Mouse (Mus musculus) liver, embryonic 13.5 days (tissue): Measurements from ENCODE around the gene Ube4a. TPM values are rescaled to one million over a fixed set of nuclear protein-coding genes. Genes with fewer than 3 reads are reported as not detected.

Experiments
- ATAC-seq: fragments of 200-750 bp; cut with Nextera tagmentation; 2 replicates; pipeline ENCODE4 v1.8.0; 2017; ENCODE audit warnings: low read depth, mild to moderate bottlenecking, moderate number of reproducible peaks, moderate library complexity
- DNase-seq: peaks from one replicate; pipeline ENCODE4 v3.0.0; 2022
- H3K27ac ChIP-seq: fragments of 300-500 bp; sonication (generic); 2 replicates; pipeline ENCODE4 v1.5.1; 2015; ENCODE audit warnings: moderate library complexity, mild to moderate bottlenecking, inconsistent platforms
- H3K27me3 ChIP-seq: fragments of 300-500 bp; sonication (generic); 2 replicates; pipeline ENCODE4 v1.6.1; 2015; ENCODE audit warnings: mild to moderate bottlenecking, inconsistent platforms
- H3K36me3 ChIP-seq: fragments of 300-500 bp; sonication (generic); 2 replicates; pipeline ENCODE4 v1.6.1; 2015; ENCODE audit warnings: mild to moderate bottlenecking, inconsistent platforms
- H3K4me1 ChIP-seq: fragments of 300-500 bp; sonication (generic); replicated peaks from 2 replicates; pipeline ENCODE4 v1.6.1; 2015; ENCODE audit warnings: inconsistent platforms
- H3K4me2 ChIP-seq: fragments of 300-500 bp; sonication (generic); 2 replicates; pipeline ENCODE4 v1.6.1; 2015; ENCODE audit warnings: inconsistent platforms, mild to moderate bottlenecking, moderate library complexity
- H3K4me3 ChIP-seq: fragments of 300-500 bp; sonication (generic); replicated peaks from 2 replicates; pipeline ENCODE4 v1.5.1; 2015; ENCODE audit warnings: mild to moderate bottlenecking, inconsistent platforms
- H3K9ac ChIP-seq: fragments of 300-500 bp; sonication (generic); 2 replicates; pipeline ENCODE4 v1.6.1; 2015; ENCODE audit warnings: mild to moderate bottlenecking, inconsistent platforms
- H3K9me3 ChIP-seq: fragments of 300-500 bp; sonication (generic); replicated peaks from 2 replicates; pipeline ENCODE4 v1.6.1; 2016; ENCODE audit warnings: inconsistent platforms
- WGBS: fragments of 180-500 bp; shearing (Covaris S2); methylation state at CpG from one replicate; pipeline ENCODE4 v1.1.7; 2015; ENCODE audit not compliant: insufficient replicate concordance; 5-methylcytosine and 5-hydroxymethylcytosine counted together
- polyA plus RNA-seq: library from polyadenylated mRNA; unstranded; fragments of >200 nt; fragmentation: Nextera tagmentation; extraction: Ambion mirVana; gene quantifications from 2 replicates; pipeline ENCODE4 v1.2.1, GENCODE M21; 2015

The Ube4a gene
- polyA plus RNA-seq, 1 experiment from 2014 or later: 10.5 TPM

- WGBS: 75% methylated on average over 4 of the region's 4 CpGs
- ATAC-seq (no peak), DNase-seq (no peak)
- Histone ChIP-seq H3K9ac (no peak overlapping the region), H3K27ac (no peak overlapping the region), H3K4me3 (no peak overlapping the region), H3K36me3 (peaks cover 87% of the 10 kb centered on the region), H3K27me3 (no peaks in the 10 kb centered on the region), H3K4me2 (no peak overlapping the region), H3K4me1 (no peaks in the 10 kb centered on the region), H3K9me3 (no peaks in the 10 kb centered on the region)
These were observed 23.6 kb downstream of the Ube4a start for GRCm38 (mm10) chr9:44941756-44942155.

- H3K4me1 ChIP-seq: peaks cover 29% of the 10 kb centered on the region
- H3K4me2 ChIP-seq: peak overlapping the region; percentile 71
- H3K27me3 ChIP-seq: no peaks in the 10 kb centered on the region
- peak overlapping the region; percentile 90 for H3K27ac ChIP-seq
- H3K9me3 ChIP-seq: no peaks in the 10 kb centered on the region
- peak overlapping the region; percentile 98 for H3K9ac ChIP-seq
- DNase-seq (no peak), ATAC-seq (no peak)
- H3K36me3 ChIP-seq: 0 out of 2 replicates have a peak, but pooled peaks cover 3% of the 10 kb centered on the region
- H3K4me3 ChIP-seq: peak overlapping the region; percentile 95
- WGBS: 68% methylated on average over 2 of the region's 2 CpGs
These were observed 43.9 kb downstream of the Ube4a start for GRCm38 (mm10) chr9:44921543-44921942.

- Histone ChIP-seq H3K27me3 (no peaks in the 10 kb centered on the region), H3K4me1 (peaks cover 29% of the 10 kb centered on the region), H3K27ac (peak overlapping the region; percentile 90), H3K9me3 (no peaks in the 10 kb centered on the region), H3K9ac (peak overlapping the region; percentile 98), H3K4me2 (peak overlapping the region; percentile 71), H3K36me3 (no peaks in the 10 kb centered on the region), H3K4me3 (peak overlapping the region; percentile 95)
- ATAC-seq (peak; percentile 74), DNase-seq (no peak)
- WGBS: 1% methylated on average over 8 of the region's 8 CpGs
These were observed 44.3 kb downstream of the Ube4a start for GRCm38 (mm10) chr9:44921123-44921468.

GRCm38 (mm10) chr9:44920374-44921122 lies 44.9 kb downstream of the Ube4a start, which contains the start of gene Atp5l:
Gene Atp5l, minus strand, starts transcription at chr9:44920742.
- Histone ChIP-seq H3K27me3 (no peaks in the 10 kb centered on the region), H3K4me3 (peak within 1 kb of the TSS; percentile 95), H3K4me2 (peak within 1 kb of the TSS; percentile 71), H3K9ac (peak within 1 kb of the TSS; percentile 98), H3K9me3 (no peaks in the 10 kb centered on the region), H3K4me1 (peaks cover 31% of the 10 kb centered on the region), H3K27ac (peak within 1 kb of the TSS; percentile 90), H3K36me3 (no peaks in the 10 kb centered on the region)
- ATAC-seq (peak; percentile 77), DNase-seq (peak; percentile 78)
- under 1% methylated on average over 48 of the region's 48 CpGs for WGBS

GRCm38 (mm10) chr9:44919606-44920005 lies 45.8 kb downstream of the Ube4a start:
- 25% methylated on average over 2 of the region's 2 CpGs for WGBS
- H3K27me3 ChIP-seq: no peaks in the 10 kb centered on the region
- H3K4me1 ChIP-seq: peaks cover 38% of the 10 kb centered on the region
- H3K36me3 ChIP-seq: 0 out of 2 replicates have a peak, but pooled peaks cover 3% of the 10 kb centered on the region
- no peak for DNase-seq
- peak overlapping the region; percentile 90 for H3K27ac ChIP-seq
- H3K9ac ChIP-seq: peak overlapping the region; percentile 98
- ATAC-seq: no peak
- peak overlapping the region; percentile 71 for H3K4me2 ChIP-seq
- no peaks in the 10 kb centered on the region for H3K9me3 ChIP-seq
- peak overlapping the region; percentile 95 for H3K4me3 ChIP-seq

- 46% methylated on average over 1 of the region's 1 CpGs for WGBS
- no peaks in the 10 kb centered on the region for H3K27me3 ChIP-seq
- H3K9ac ChIP-seq: no peak overlapping the region
- H3K4me1 ChIP-seq: peaks cover 30% of the 10 kb centered on the region
- H3K36me3 ChIP-seq: peaks cover 24% of the 10 kb centered on the region
- DNase-seq (no peak), ATAC-seq (no peak)
- H3K4me3 ChIP-seq: no peak overlapping the region
- no peak overlapping the region for H3K4me2 ChIP-seq
- no peak overlapping the region for H3K27ac ChIP-seq
- no peaks in the 10 kb centered on the region for H3K9me3 ChIP-seq
These were observed 49.2 kb downstream of the Ube4a start for GRCm38 (mm10) chr9:44916196-44916595.

GRCm38 (mm10) chr9:44914706-44915105 lies 50.7 kb downstream of the Ube4a start:
- peaks cover 38% of the 10 kb centered on the region for H3K36me3 ChIP-seq
- no peak overlapping the region for H3K9ac ChIP-seq
- WGBS: 79% methylated on average over 4 of the region's 4 CpGs
- H3K4me3 ChIP-seq: no peak overlapping the region
- H3K27ac ChIP-seq: no peak overlapping the region
- H3K9me3 ChIP-seq: no peaks in the 10 kb centered on the region
- H3K27me3 ChIP-seq: no peaks in the 10 kb centered on the region
- H3K4me2 ChIP-seq: no peak overlapping the region
- ATAC-seq (no peak), DNase-seq (no peak)
- peaks cover 29% of the 10 kb centered on the region for H3K4me1 ChIP-seq

GRCm38 (mm10) chr9:44911365-44911764 lies 54.0 kb downstream of the Ube4a start:
- 85% methylated on average over 4 of the region's 4 CpGs for WGBS

GRCm38 (mm10) chr9:44905620-44906019 lies 59.8 kb downstream of the Ube4a start:
- Histone ChIP-seq H3K36me3 (peaks cover 9% of the 10 kb centered on the region), H3K9ac (no peak overlapping the region), H3K4me2 (no peak overlapping the region), H3K9me3 (no peaks in the 10 kb centered on the region), H3K27me3 (no peaks in the 10 kb centered on the region), H3K27ac (no peak overlapping the region), H3K4me3 (no peak overlapping the region), H3K4me1 (0 out of 2 replicates have a peak, but pooled peaks cover 7% of the 10 kb centered on the region)
- ATAC-seq: no peak
- no peak for DNase-seq
- WGBS: 54% methylated on average over 4 of the region's 4 CpGs

More at GRCm38 (mm10) chr9:44911365-44911764, 54.0 kb downstream of the Ube4a start:
- Histone ChIP-seq H3K36me3 (peaks cover 38% of the 10 kb centered on the region), H3K9me3 (no peaks in the 10 kb centered on the region), H3K4me3 (no peak overlapping the region), H3K4me2 (no peak overlapping the region), H3K27me3 (no peaks in the 10 kb centered on the region), H3K4me1 (peaks cover 9% of the 10 kb centered on the region; the same call in 1 of the 2 replicates), H3K9ac (no peak overlapping the region), H3K27ac (no peak overlapping the region)
- no peak for DNase-seq
- ATAC-seq: no peak

GRCm38 (mm10) chr9:44904964-44905363 lies 60.4 kb downstream of the Ube4a start:
- Histone ChIP-seq H3K9me3 (no peaks in the 10 kb centered on the region), H3K9ac (no peak overlapping the region), H3K36me3 (peaks cover 2% of the 10 kb centered on the region; the same call in 1 of the 2 replicates), H3K27me3 (no peaks in the 10 kb centered on the region), H3K4me3 (no peak overlapping the region), H3K27ac (no peak overlapping the region), H3K4me1 (0 out of 2 replicates have a peak, but pooled peaks cover 7% of the 10 kb centered on the region), H3K4me2 (no peak overlapping the region)
- DNase-seq (no peak), ATAC-seq (no peak)
- WGBS: 70% methylated on average over 5 of the region's 5 CpGs

GRCm38 (mm10) chr9:44903856-44904255 lies 61.5 kb downstream of the Ube4a start:
- DNase-seq (no peak), ATAC-seq (no peak)
- Histone ChIP-seq H3K9me3 (no peaks in the 10 kb centered on the region), H3K4me1 (0 out of 2 replicates have a peak, but pooled peaks cover 7% of the 10 kb centered on the region), H3K27me3 (no peaks in the 10 kb centered on the region), H3K27ac (no peak overlapping the region), H3K4me3 (no peak overlapping the region), H3K4me2 (no peak overlapping the region), H3K9ac (no peak overlapping the region), H3K36me3 (no peaks in the 10 kb centered on the region)
- 76% methylated on average over 4 of the region's 4 CpGs for WGBS

- 0 out of 2 replicates have a peak, but pooled peaks cover 6% of the 10 kb centered on the region for H3K4me1 ChIP-seq
- no peak overlapping the region for H3K27ac ChIP-seq
- no peak overlapping the region for H3K4me2 ChIP-seq
- DNase-seq (no peak), ATAC-seq (no peak)
- H3K4me3 ChIP-seq: no peak overlapping the region
- H3K9me3 ChIP-seq: no peaks in the 10 kb centered on the region
- WGBS: 50% methylated on average over 4 of the region's 4 CpGs
- H3K9ac ChIP-seq: no peak overlapping the region
- H3K27me3 ChIP-seq: no peaks in the 10 kb centered on the region
- H3K36me3 ChIP-seq: no peaks in the 10 kb centered on the region
These were observed 65.0 kb downstream of the Ube4a start for GRCm38 (mm10) chr9:44900402-44900801.
